Mouse (Mus musculus): Measurements from ENCODE around the gene Sfxn4. TPM values are rescaled to one million over a fixed set of nuclear protein-coding genes. Genes with fewer than 3 reads are reported as not detected.

Sfxn4 gene
- 15.5 and 15.8 TPM in 2 replicates for polyA plus RNA-seq (2015; fragmentation: Nextera tagmentation; extraction: Ambion mirVana)

GRCm38 (mm10) chr19:60860868-60861700, at the start of gene Sfxn4:
Gene Sfxn4 (minus strand): TSS chr19:60861479.
- H3K4me1 ChIP-seq (replicated peaks) = peaks cover 12% of the 10 kb centered on the region; the same call in 1 of the 2 replicates
- H3K27me3 ChIP-seq = no peaks in the 10 kb centered on the region
- peak within 1 kb of the TSS; percentile 79 for H3K9ac ChIP-seq
- H3K36me3 ChIP-seq = peaks cover 16% of the 10 kb centered on the region
- peak within 1 kb of the TSS; percentile 69 for H3K4me2 ChIP-seq
- peak within 1 kb of the TSS; percentile 62 for H3K4me3 ChIP-seq
- ATAC-seq (ENCODE audit: low FRiP score) = peak; percentile 99
- no peaks in the 10 kb centered on the region for H3K9me3 ChIP-seq
- peak within 1 kb of the TSS; percentile 82 for H3K27ac ChIP-seq
- 2% methylated on average over 30 of the region's 30 CpGs for WGBS

- Histone ChIP-seq H3K36me3 (no peaks in the 10 kb centered on the region), H3K4me2 (no peak overlapping the region), H3K9ac (no peak overlapping the region)
These were observed 49.0 kb upstream of the Sfxn4 start for GRCm38 (mm10) chr19:60910304-60910703.

GRCm38 (mm10) chr19:60905477-60905876, 44.2 kb upstream of the Sfxn4 start:
- 94% methylated on average over 5 of the region's 5 CpGs for WGBS

More at GRCm38 (mm10) chr19:60910304-60910703, 49.0 kb upstream of the Sfxn4 start:
- Histone ChIP-seq H3K27me3 (no peaks in the 10 kb centered on the region), H3K27ac (no peak overlapping the region), H3K4me3 (no peak overlapping the region), H3K4me1 (replicated peaks) (no peaks in the 10 kb centered on the region; the same call in 1 of the 2 replicates), H3K9me3 (no peaks in the 10 kb centered on the region)
- no peak for ATAC-seq (ENCODE audit: low FRiP score)

GRCm38 (mm10) chr19:60903971-60904370, 42.7 kb upstream of the Sfxn4 start:
- H3K27ac ChIP-seq = no peak overlapping the region
- 95% methylated on average over 1 of the region's 1 CpGs for WGBS
- H3K4me3 ChIP-seq = no peak overlapping the region
- H3K4me1 ChIP-seq (replicated peaks) = no peaks in the 10 kb centered on the region
- H3K4me2 ChIP-seq = no peak overlapping the region
- no peaks in the 10 kb centered on the region for H3K27me3 ChIP-seq
- no peaks in the 10 kb centered on the region for H3K36me3 ChIP-seq
- H3K9ac ChIP-seq = no peak overlapping the region
- no peak for ATAC-seq (ENCODE audit: low FRiP score)
- H3K9me3 ChIP-seq = no peaks in the 10 kb centered on the region

More at GRCm38 (mm10) chr19:60905477-60905876, 44.2 kb upstream of the Sfxn4 start:
- H3K36me3 ChIP-seq = no peaks in the 10 kb centered on the region
- no peak overlapping the region for H3K27ac ChIP-seq
- no peaks in the 10 kb centered on the region for H3K27me3 ChIP-seq
- H3K9me3 ChIP-seq = no peaks in the 10 kb centered on the region
- no peak overlapping the region for H3K4me3 ChIP-seq
- no peak overlapping the region for H3K9ac ChIP-seq
- ATAC-seq (ENCODE audit: low FRiP score) = no peak
- H3K4me2 ChIP-seq = no peak overlapping the region
- H3K4me1 ChIP-seq (replicated peaks) = no peaks in the 10 kb centered on the region

GRCm38 (mm10) chr19:60903139-60903538, 41.9 kb upstream of the Sfxn4 start:
- H3K9me3 ChIP-seq = no peaks in the 10 kb centered on the region
- no peak overlapping the region for H3K4me3 ChIP-seq
- no peaks in the 10 kb centered on the region for H3K27me3 ChIP-seq
- no peak overlapping the region for H3K4me2 ChIP-seq
- H3K4me1 ChIP-seq (replicated peaks) = no peaks in the 10 kb centered on the region
- H3K27ac ChIP-seq = no peak overlapping the region
- no peak overlapping the region for H3K9ac ChIP-seq
- no peaks in the 10 kb centered on the region for H3K36me3 ChIP-seq
- 89% methylated on average over 1 of the region's 1 CpGs for WGBS
- ATAC-seq (ENCODE audit: low FRiP score) = no peak

- Histone ChIP-seq H3K4me2 (no peak overlapping the region), H3K9ac (no peak overlapping the region), H3K9me3 (no peaks in the 10 kb centered on the region), H3K27ac (no peak overlapping the region), H3K36me3 (no peaks in the 10 kb centered on the region), H3K27me3 (no peaks in the 10 kb centered on the region), H3K4me1 (replicated peaks) (peaks cover 21% of the 10 kb centered on the region), H3K4me3 (no peak overlapping the region)
- ATAC-seq (ENCODE audit: low FRiP score) = no peak
- WGBS = 54% methylated on average over 3 of the region's 3 CpGs
These were observed 34.1 kb upstream of the Sfxn4 start for GRCm38 (mm10) chr19:60895251-60895880.

GRCm38 (mm10) chr19:60891934-60892547, 30.8 kb upstream of the Sfxn4 start:
- Histone ChIP-seq H3K4me1 (replicated peaks) (peaks cover 29% of the 10 kb centered on the region), H3K27ac (no peak overlapping the region), H3K36me3 (no peaks in the 10 kb centered on the region), H3K27me3 (no peaks in the 10 kb centered on the region), H3K4me2 (peak overlapping the region; percentile 60), H3K9ac (0 out of 2 replicates have a peak overlapping the region, but pooled peaks have one; percentile 84), H3K4me3 (peak overlapping the region; percentile 80), H3K9me3 (no peaks in the 10 kb centered on the region)
- WGBS = 52% methylated on average over 1 of the region's 1 CpGs
- ATAC-seq (ENCODE audit: low FRiP score) = no peak

GRCm38 (mm10) chr19:60891123-60891470, 29.8 kb upstream of the Sfxn4 start:
- Histone ChIP-seq H3K4me3 (peak overlapping the region; percentile 80), H3K9me3 (no peaks in the 10 kb centered on the region), H3K4me1 (replicated peaks) (peaks cover 29% of the 10 kb centered on the region), H3K27me3 (no peaks in the 10 kb centered on the region), H3K4me2 (peak overlapping the region; percentile 60), H3K27ac (no peak overlapping the region; the same call in 1 of the 2 replicates), H3K36me3 (no peaks in the 10 kb centered on the region), H3K9ac (peak overlapping the region; percentile 84)
- 11% methylated on average over 5 of the region's 5 CpGs for WGBS
- ATAC-seq (ENCODE audit: low FRiP score) = no peak

- H3K4me1 ChIP-seq (replicated peaks) = peaks cover 29% of the 10 kb centered on the region
- WGBS = under 1% methylated on average over 38 of the region's 41 CpGs
- H3K27ac ChIP-seq = peak overlapping the region; percentile 96
- H3K9ac ChIP-seq = peak overlapping the region; percentile 84
- H3K27me3 ChIP-seq = no peaks in the 10 kb centered on the region
- no peaks in the 10 kb centered on the region for H3K9me3 ChIP-seq
- H3K36me3 ChIP-seq = no peaks in the 10 kb centered on the region
- ATAC-seq (ENCODE audit: low FRiP score) = peak; percentile 69
- H3K4me2 ChIP-seq = peak overlapping the region; percentile 60
- H3K4me3 ChIP-seq = peak overlapping the region; percentile 80
These were observed 29.3 kb upstream of the Sfxn4 start for GRCm38 (mm10) chr19:60890391-60891122.

- Histone ChIP-seq H3K27ac (peak within 1 kb of the TSS; percentile 96), H3K4me1 (replicated peaks) (peaks cover 24% of the 10 kb centered on the region), H3K9ac (peak within 1 kb of the TSS; percentile 84), H3K27me3 (no peaks in the 10 kb centered on the region), H3K36me3 (no peaks in the 10 kb centered on the region), H3K4me3 (peak within 1 kb of the TSS; percentile 80), H3K4me2 (peak within 1 kb of the TSS; percentile 60), H3K9me3 (no peaks in the 10 kb centered on the region)
- ATAC-seq (ENCODE audit: low FRiP score) = peak; percentile 99
- under 1% methylated on average over 55 of the region's 55 CpGs for WGBS
These were observed 28.5 kb upstream of the Sfxn4 start, which contains the start of gene Grk5 for GRCm38 (mm10) chr19:60889714-60890315. Gene Grk5 (plus strand): TSS chr19:60889749.

GRCm38 (mm10) chr19:60889101-60889713, 27.9 kb upstream of the Sfxn4 start:
- 5% methylated on average over 17 of the region's 17 CpGs for WGBS
- ATAC-seq (ENCODE audit: low FRiP score) = peak; percentile 11
- Histone ChIP-seq H3K36me3 (no peaks in the 10 kb centered on the region), H3K27ac (peak overlapping the region; percentile 96), H3K4me1 (replicated peaks) (peaks cover 24% of the 10 kb centered on the region), H3K9ac (peak overlapping the region; percentile 84), H3K4me3 (peak overlapping the region; percentile 80), H3K9me3 (no peaks in the 10 kb centered on the region), H3K27me3 (no peaks in the 10 kb centered on the region), H3K4me2 (peak overlapping the region; percentile 54)
